Mouse (Mus musculus): ENCODE measurements around the gene Tspyl4. TPM values are rescaled to one million over a fixed set of nuclear protein-coding genes. Genes with fewer than 3 reads are reported as not detected.
A peak's percentile ranks its signal among the peaks of the same experiment; 100 is the strongest.

The Tspyl4 gene
- polyA plus RNA-seq, 1 experiment from 2014 or later, result 24.5 TPM

GRCm38 (mm10) chr10:34282420-34283238, 14.6 kb upstream of the Tspyl4 start:
- peak; percentile 16; the same call in 1 of the 2 replicates for ATAC-seq (ENCODE audit: insufficient number of reproducible peaks, insufficient read depth, low FRiP score, low TSS enrichment, low read depth)
- H3K4me3 ChIP-seq (replicated peaks), result peak overlapping the region; percentile 95
- peak overlapping the region; percentile 90 for H3K4me2 ChIP-seq
- peak overlapping the region; percentile 94 for H3K9ac ChIP-seq (replicated peaks)
- H3K27me3 ChIP-seq, result no peaks in the 10 kb centered on the region
- H3K9me3 ChIP-seq, result no peaks in the 10 kb centered on the region
- H3K27ac ChIP-seq, result peak overlapping the region; percentile 86
- peaks cover 12% of the 10 kb centered on the region for H3K4me1 ChIP-seq (replicated peaks)
- 5% methylated on average over 47 of the region's 47 CpGs for whole genome bisulfite sequencing
- H3K36me3 ChIP-seq, result peaks cover 12% of the 10 kb centered on the region

GRCm38 (mm10) chr10:34296911-34297298, 337 bp upstream of the Tspyl4 start:
- H3K27ac ChIP-seq, result peak overlapping the region; percentile 77
- H3K36me3 ChIP-seq, result no peaks in the 10 kb centered on the region
- H3K4me3 ChIP-seq (replicated peaks), result peak overlapping the region; percentile 72
- peak overlapping the region; percentile 80 for H3K4me2 ChIP-seq
- H3K9me3 ChIP-seq, result no peaks in the 10 kb centered on the region
- H3K4me1 ChIP-seq (replicated peaks), result peaks cover 30% of the 10 kb centered on the region
- H3K27me3 ChIP-seq, result no peaks in the 10 kb centered on the region
- no peak for ATAC-seq (ENCODE audit: insufficient number of reproducible peaks, insufficient read depth, low FRiP score, low TSS enrichment, low read depth)
- WGBS, result 7% methylated on average over 13 of the region's 13 CpGs
- H3K9ac ChIP-seq (replicated peaks), result peak overlapping the region; percentile 58

DNA sequence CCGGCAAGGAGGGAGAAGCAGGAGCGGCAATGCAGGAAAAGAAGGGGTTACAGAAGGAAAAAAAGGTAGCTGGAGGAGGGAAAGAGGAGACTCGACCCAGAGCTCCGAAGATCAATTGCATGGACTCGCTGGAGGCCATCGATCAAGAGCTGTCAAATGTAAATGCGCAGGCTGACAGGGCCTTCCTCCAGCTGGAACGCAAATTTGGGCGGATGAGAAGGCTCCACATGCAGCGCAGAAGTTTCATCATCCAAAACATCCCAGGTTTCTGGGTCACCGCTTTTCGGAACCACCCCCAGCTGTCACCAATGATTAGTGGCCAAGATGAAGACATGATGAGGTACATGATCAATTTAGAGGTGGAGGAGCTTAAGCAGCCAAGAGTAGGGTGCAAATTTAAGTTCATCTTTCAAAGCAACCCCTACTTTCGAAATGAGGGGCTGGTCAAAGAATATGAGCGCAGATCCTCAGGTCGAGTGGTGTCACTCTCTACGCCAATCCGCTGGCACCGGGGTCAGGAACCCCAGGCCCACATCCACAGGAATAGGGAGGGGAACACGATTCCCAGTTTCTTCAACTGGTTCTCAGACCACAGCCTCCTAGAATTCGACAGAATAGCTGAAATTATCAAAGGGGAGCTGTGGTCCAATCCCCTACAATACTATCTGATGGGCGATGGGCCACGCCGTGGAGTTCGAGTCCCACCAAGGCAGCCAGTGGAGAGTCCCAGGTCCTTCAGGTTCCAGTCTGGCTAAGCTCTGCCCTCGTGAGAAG, 925 bp downstream of the Tspyl4 start:
- Histone ChIP-seq H3K4me1 (replicated peaks) (peaks cover 30% of the 10 kb centered on the region), H3K4me2 (peak overlapping the region; percentile 80), H3K27me3 (no peaks in the 10 kb centered on the region), H3K4me3 (replicated peaks) (peak overlapping the region; percentile 72), H3K27ac (peak overlapping the region; percentile 87; the same call in 1 of the 2 replicates), H3K9me3 (no peaks in the 10 kb centered on the region), H3K9ac (replicated peaks) (peak overlapping the region; percentile 71), H3K36me3 (peaks cover 5% of the 10 kb centered on the region; the same call in 1 of the 2 replicates)
- ATAC-seq (ENCODE audit: insufficient number of reproducible peaks, insufficient read depth, low FRiP score, low TSS enrichment, low read depth), result 0 out of 2 replicates have a peak, but pooled peaks have one; percentile 2
- 44% methylated on average over 25 of the region's 25 CpGs for WGBS

- ATAC-seq (ENCODE audit: insufficient number of reproducible peaks, insufficient read depth, low FRiP score, low TSS enrichment, low read depth), result no peak
- 41% methylated on average over 5 of the region's 5 CpGs for WGBS
- peak overlapping the region; percentile 21 for H3K4me3 ChIP-seq (replicated peaks)
- H3K27me3 ChIP-seq, result no peaks in the 10 kb centered on the region
- H3K27ac ChIP-seq, result 0 out of 2 replicates have a peak overlapping the region, but pooled peaks have one; percentile 17
- 0 out of 2 replicates have a peak overlapping the region, but pooled peaks have one; percentile 34 for H3K9ac ChIP-seq (replicated peaks)
- no peaks in the 10 kb centered on the region for H3K9me3 ChIP-seq
- H3K36me3 ChIP-seq, result peaks cover 5% of the 10 kb centered on the region; the same call in 1 of the 2 replicates
- peaks cover 30% of the 10 kb centered on the region for H3K4me1 ChIP-seq (replicated peaks)
- peak overlapping the region; percentile 50 for H3K4me2 ChIP-seq
These were observed 3.1 kb downstream of the Tspyl4 start for GRCm38 (mm10) chr10:34300368-34300767.

DNA sequence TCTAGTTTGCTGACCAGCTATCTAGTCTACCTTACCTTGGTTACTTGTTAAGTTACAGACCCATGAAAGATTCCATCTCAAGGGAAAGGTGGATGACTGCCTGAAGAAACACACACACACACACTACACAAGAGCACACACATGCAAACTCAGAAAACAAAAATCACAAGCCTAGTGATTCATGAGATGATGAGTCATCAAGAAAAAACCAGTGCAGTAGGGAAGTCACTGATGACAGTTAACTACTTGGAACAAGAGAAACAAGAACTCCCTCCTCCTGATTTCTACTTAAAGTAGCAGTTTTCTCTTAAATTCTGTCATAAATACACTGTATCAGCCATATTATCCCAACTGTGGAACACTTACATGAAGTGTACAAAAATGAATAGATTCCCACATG, 9.8 kb downstream of the Tspyl4 start:
- no peaks in the 10 kb centered on the region for H3K4me1 ChIP-seq (replicated peaks)
- ATAC-seq (ENCODE audit: insufficient number of reproducible peaks, insufficient read depth, low FRiP score, low TSS enrichment, low read depth), result no peak
- peaks cover 10% of the 10 kb centered on the region; the same call in 1 of the 2 replicates for H3K36me3 ChIP-seq
- no peak overlapping the region for H3K4me2 ChIP-seq
- H3K27me3 ChIP-seq, result no peaks in the 10 kb centered on the region
- H3K27ac ChIP-seq, result no peak overlapping the region
- H3K9me3 ChIP-seq, result no peaks in the 10 kb centered on the region
- no peak overlapping the region for H3K9ac ChIP-seq (replicated peaks)
- H3K4me3 ChIP-seq (replicated peaks), result no peak overlapping the region

DNA sequence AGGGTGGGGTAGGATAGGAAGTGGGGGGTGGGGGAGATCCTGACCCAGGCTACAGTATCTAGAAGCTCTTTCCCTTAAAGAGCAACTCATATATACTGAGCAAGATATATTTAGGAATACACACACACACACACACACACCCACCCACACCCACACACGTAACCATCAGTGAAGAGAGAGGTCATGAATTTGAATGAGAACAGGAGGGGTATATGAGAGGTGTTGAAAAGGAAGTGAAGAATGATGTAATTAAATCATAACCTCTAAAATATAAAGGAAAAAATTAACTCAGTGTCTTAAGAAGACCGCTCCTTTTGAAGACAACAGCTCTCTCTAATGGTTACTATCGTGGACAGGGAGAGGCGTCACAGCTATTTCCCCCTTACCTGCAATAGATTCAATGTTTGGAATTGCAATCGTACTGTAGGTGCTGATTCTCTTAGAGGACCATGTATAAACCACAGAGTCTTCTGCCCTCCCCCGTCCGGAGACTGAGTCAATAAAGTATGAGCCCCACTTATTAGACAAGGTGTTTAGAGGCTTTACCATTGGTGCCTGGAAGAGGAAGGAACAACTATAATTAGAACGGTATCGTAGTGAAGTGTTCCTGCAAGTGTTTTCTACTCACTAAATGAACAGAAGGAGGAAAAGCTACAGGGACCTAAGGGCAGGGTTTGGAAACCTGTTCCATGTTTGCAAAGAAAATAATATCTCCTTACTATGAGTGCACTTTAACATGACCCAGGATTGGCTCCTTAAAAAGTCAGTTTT, 12.9 kb downstream of the Tspyl4 start:
- Histone ChIP-seq H3K9ac (replicated peaks) (no peak overlapping the region), H3K4me3 (replicated peaks) (no peak overlapping the region), H3K4me1 (replicated peaks) (no peaks in the 10 kb centered on the region), H3K27me3 (no peaks in the 10 kb centered on the region), H3K4me2 (no peak overlapping the region), H3K36me3 (0 out of 2 replicates have a peak, but pooled peaks cover 5% of the 10 kb centered on the region), H3K9me3 (no peaks in the 10 kb centered on the region), H3K27ac (no peak overlapping the region)
- no peak for ATAC-seq (ENCODE audit: insufficient number of reproducible peaks, insufficient read depth, low FRiP score, low TSS enrichment, low read depth)
- WGBS, result 80% methylated on average over 9 of the region's 9 CpGs

DNA sequence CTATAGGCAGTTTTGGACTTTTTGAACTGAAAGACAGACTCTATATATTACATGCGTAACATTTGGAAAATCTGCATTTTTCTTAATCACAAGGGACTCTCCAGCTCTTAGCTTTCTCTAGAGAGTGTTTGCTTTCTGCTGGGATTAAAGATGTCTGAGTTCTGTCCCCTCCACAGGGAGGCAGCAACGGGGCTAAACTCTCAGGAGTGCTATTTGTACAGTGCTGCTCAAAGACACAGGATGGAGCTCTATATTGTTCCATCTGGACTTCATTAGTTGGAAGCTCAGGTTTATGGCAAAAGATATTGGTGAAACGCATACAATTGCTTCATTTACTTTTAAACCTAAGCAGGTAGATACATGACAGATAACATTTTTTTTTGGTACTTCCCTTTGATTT, 15.3 kb downstream of the Tspyl4 start:
- H3K4me2 ChIP-seq, result no peak overlapping the region

DNA sequence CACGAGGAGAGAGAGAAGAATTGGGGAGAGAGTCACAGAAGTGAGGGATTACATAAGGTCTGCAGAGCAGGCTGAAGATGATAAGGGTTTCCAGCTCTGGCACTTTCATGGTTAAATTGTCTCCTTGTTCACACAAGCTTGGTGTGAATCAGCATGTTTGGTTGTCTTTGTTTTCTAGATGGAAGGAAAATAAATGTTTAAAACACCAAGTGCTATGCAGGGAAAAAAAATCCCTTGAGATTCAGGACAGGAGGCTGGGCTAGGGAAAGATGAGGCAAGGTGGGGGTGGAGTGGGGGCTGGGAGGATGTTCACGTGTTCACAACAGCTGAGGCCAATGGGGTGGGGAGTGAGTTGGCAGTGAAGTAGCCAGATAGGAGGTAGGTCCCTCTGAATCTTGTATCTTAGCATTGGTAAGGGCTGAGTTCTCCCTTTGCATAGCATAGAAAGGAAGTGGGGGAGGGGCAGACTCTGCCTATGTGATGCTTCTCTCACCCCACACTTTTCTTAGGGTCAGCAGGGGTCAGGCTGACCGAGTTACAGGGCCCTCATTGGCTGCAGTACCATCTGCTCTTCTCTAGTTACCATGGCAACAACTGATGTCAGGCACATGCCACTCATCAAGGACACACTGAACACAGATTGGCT, 19.5 kb downstream of the Tspyl4 start:
- ATAC-seq (ENCODE audit: insufficient number of reproducible peaks, insufficient read depth, low FRiP score, low TSS enrichment, low read depth), result peak; percentile 68
- H3K9me3 ChIP-seq, result no peaks in the 10 kb centered on the region
- peaks cover 4% of the 10 kb centered on the region; the same call in 1 of the 2 replicates for H3K36me3 ChIP-seq
- H3K9ac ChIP-seq (replicated peaks), result no peak overlapping the region
- peaks cover 9% of the 10 kb centered on the region for H3K4me1 ChIP-seq (replicated peaks)
- H3K27ac ChIP-seq, result no peak overlapping the region
- H3K4me3 ChIP-seq (replicated peaks), result no peak overlapping the region
- no peaks in the 10 kb centered on the region for H3K27me3 ChIP-seq
- peak overlapping the region; percentile 13; the same call in 1 of the 2 replicates for H3K4me2 ChIP-seq
- 4% methylated on average over 3 of the region's 3 CpGs for WGBS

More for the DNA sequence above, 15.3 kb downstream of the Tspyl4 start:
- no peak for ATAC-seq (ENCODE audit: insufficient number of reproducible peaks, insufficient read depth, low FRiP score, low TSS enrichment, low read depth)
- no peak overlapping the region for H3K27ac ChIP-seq
- H3K9me3 ChIP-seq, result no peaks in the 10 kb centered on the region
- 0 out of 2 replicates have a peak, but pooled peaks cover 5% of the 10 kb centered on the region for H3K36me3 ChIP-seq
- no peak overlapping the region for H3K9ac ChIP-seq (replicated peaks)
- no peaks in the 10 kb centered on the region for H3K27me3 ChIP-seq
- 35% methylated on average over 3 of the region's 3 CpGs for WGBS
- peaks cover 9% of the 10 kb centered on the region for H3K4me1 ChIP-seq (replicated peaks)
- H3K4me3 ChIP-seq (replicated peaks), result no peak overlapping the region

DNA sequence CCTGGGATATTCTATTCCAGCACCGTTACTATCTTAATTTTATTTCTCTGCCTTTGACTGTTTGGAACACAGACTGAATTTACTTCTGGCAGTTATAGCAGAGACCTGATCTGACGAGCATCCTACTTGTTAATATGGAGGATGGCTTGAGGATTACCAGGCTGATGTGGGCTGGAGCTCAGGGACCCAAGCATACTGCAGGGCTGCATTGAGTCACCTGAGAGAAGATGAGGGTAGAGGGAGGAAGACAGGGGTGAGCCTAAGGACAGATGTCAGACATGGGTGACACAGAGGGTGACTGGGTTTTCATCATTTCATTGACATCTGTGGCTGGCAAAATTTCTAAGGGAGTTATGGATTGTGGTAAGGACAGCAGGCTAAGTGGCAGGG, 20.0 kb downstream of the Tspyl4 start:
- Histone ChIP-seq H3K27ac (no peak overlapping the region), H3K4me2 (no peak overlapping the region), H3K4me3 (replicated peaks) (no peak overlapping the region), H3K36me3 (peaks cover 4% of the 10 kb centered on the region; the same call in 1 of the 2 replicates), H3K27me3 (no peaks in the 10 kb centered on the region), H3K9me3 (no peaks in the 10 kb centered on the region), H3K9ac (replicated peaks) (no peak overlapping the region), H3K4me1 (replicated peaks) (peaks cover 9% of the 10 kb centered on the region)
- WGBS, result 19% methylated on average over 2 of the region's 2 CpGs
- ATAC-seq (ENCODE audit: insufficient number of reproducible peaks, insufficient read depth, low FRiP score, low TSS enrichment, low read depth), result 0 out of 2 replicates have a peak, but pooled peaks have one; percentile 28

GRCm38 (mm10) chr10:34320809-34321208, 23.6 kb downstream of the Tspyl4 start:
- 70% methylated on average over 2 of the region's 2 CpGs for WGBS
- H3K27ac ChIP-seq, result no peak overlapping the region
- H3K9me3 ChIP-seq, result no peaks in the 10 kb centered on the region
- ATAC-seq (ENCODE audit: insufficient number of reproducible peaks, insufficient read depth, low FRiP score, low TSS enrichment, low read depth), result no peak
- no peaks in the 10 kb centered on the region for H3K27me3 ChIP-seq
- peaks cover 9% of the 10 kb centered on the region for H3K4me1 ChIP-seq (replicated peaks)
- no peak overlapping the region for H3K9ac ChIP-seq (replicated peaks)
- no peak overlapping the region for H3K4me3 ChIP-seq (replicated peaks)
- no peak overlapping the region for H3K4me2 ChIP-seq
- H3K36me3 ChIP-seq, result peaks cover 4% of the 10 kb centered on the region; the same call in 1 of the 2 replicates

Data from limb, embryonic 12.5 days (tissue).